Mouse (Mus musculus): ENCODE results near the gene Cldn7. TPM values are rescaled to one million over a fixed set of nuclear protein-coding genes. Genes with fewer than 3 reads are reported as not detected.
"Not testable (repeated sequence)": the region's sequence is repeated elsewhere in the genome, so short reads cannot be mapped to it uniquely, and the experiment has no call there.

Cldn7 gene
- polyA plus RNA-seq, 1 experiment from 2014 or later = 0.33 TPM

GRCm38 (mm10) chr11:70012931-70013330 lies 48.4 kb downstream of the Cldn7 start:
- H3K9me3 ChIP-seq (ENCODE audit: control insufficient read depth, low read length) = no peaks in the 10 kb centered on the region
- no peak overlapping the region for H3K9ac ChIP-seq (ENCODE audit: low read depth, low read length)
- H3K4me1 ChIP-seq (ENCODE audit: control insufficient read depth, insufficient read depth, low read depth, low read length) = peaks cover 15% of the 10 kb centered on the region
- ATAC-seq = no peak
- H3K27me3 ChIP-seq (replicated peaks; ENCODE audit: control insufficient read depth, insufficient read depth, low read length) = no peaks in the 10 kb centered on the region
- H3K27ac ChIP-seq (ENCODE audit: low read depth, low read length) = no peak overlapping the region
- WGBS = 89% methylated on average over 9 of the region's 9 CpGs
- peaks cover 48% of the 10 kb centered on the region for H3K36me3 ChIP-seq (ENCODE audit: control insufficient read depth, insufficient read depth, low read length)
- H3K4me2 ChIP-seq (ENCODE audit: low read length) = no peak overlapping the region
- H3K4me3 ChIP-seq (ENCODE audit: low read length) = no peak overlapping the region

- peaks cover 17% of the 10 kb centered on the region for H3K4me1 ChIP-seq (ENCODE audit: control insufficient read depth, insufficient read depth, low read depth, low read length)
- H3K27ac ChIP-seq (ENCODE audit: low read depth, low read length) = no peak overlapping the region
- no peak overlapping the region for H3K4me3 ChIP-seq (ENCODE audit: low read length)
- no peak overlapping the region for H3K4me2 ChIP-seq (ENCODE audit: low read length)
- WGBS = 74% methylated on average over 3 of the region's 3 CpGs
- H3K9ac ChIP-seq (ENCODE audit: low read depth, low read length) = no peak overlapping the region
- no peak for ATAC-seq
- H3K27me3 ChIP-seq (replicated peaks; ENCODE audit: control insufficient read depth, insufficient read depth, low read length) = no peaks in the 10 kb centered on the region
- H3K36me3 ChIP-seq (ENCODE audit: control insufficient read depth, insufficient read depth, low read length) = peaks cover 43% of the 10 kb centered on the region
- no peaks in the 10 kb centered on the region for H3K9me3 ChIP-seq (ENCODE audit: control insufficient read depth, low read length)
Measured at GRCm38 (mm10) chr11:70013408-70013807, 48.8 kb downstream of the Cldn7 start.

GRCm38 (mm10) chr11:70014051-70014450 lies 49.5 kb downstream of the Cldn7 start:
- Histone ChIP-seq H3K4me1 (ENCODE audit: control insufficient read depth, insufficient read depth, low read depth, low read length) (peaks cover 18% of the 10 kb centered on the region), H3K27ac (ENCODE audit: low read depth, low read length) (no peak overlapping the region), H3K4me2 (ENCODE audit: low read length) (no peak overlapping the region), H3K9ac (ENCODE audit: low read depth, low read length) (no peak overlapping the region), H3K9me3 (ENCODE audit: control insufficient read depth, low read length) (no peaks in the 10 kb centered on the region), H3K4me3 (ENCODE audit: low read length) (no peak overlapping the region), H3K36me3 (ENCODE audit: control insufficient read depth, insufficient read depth, low read length) (peaks cover 37% of the 10 kb centered on the region), H3K27me3 (replicated peaks; ENCODE audit: control insufficient read depth, insufficient read depth, low read length) (no peaks in the 10 kb centered on the region)
- 56% methylated on average over 5 of the region's 5 CpGs for WGBS
- ATAC-seq = no peak

DNA sequence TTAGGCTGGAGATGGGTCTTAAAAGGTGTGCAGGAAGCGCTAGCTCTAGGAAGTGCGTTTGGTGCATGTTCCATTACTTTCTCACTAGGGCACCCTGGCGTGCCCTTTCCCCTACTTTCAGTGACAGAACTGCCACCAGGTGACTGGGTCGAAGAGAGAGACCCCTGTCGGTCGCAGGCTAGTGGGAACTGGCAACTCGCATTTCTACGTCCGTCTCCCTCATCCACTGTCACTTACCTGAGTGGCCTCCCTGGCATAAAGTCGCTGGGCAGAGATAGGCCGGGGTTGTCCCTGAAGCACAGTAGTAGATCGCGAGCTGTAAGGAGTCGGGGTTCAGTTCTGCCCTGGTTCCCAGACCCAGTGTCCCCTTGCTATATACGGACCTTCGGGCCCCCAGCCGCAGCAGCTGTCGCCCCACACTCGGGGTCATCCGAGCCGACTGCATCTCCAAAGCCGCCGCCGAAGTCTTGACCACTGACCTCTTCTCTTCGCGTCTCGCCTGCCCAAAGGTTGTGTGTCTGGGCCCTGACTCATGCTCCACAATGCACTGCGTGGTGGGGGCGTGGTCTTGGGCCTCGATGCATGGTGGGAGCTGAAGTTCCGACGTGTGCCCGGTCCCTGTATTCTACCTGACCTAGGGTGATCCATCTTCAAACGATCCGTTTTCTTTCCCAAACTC lies 50.4 kb downstream of the Cldn7 start, which contains the start of gene Acadvl:
Gene Acadvl, minus strand, starts transcription at position 532 of the 679 bp plus-strand sequence.
- Histone ChIP-seq H3K27me3 (replicated peaks; ENCODE audit: control insufficient read depth, insufficient read depth, low read length) (no peaks in the 10 kb centered on the region), H3K9ac (ENCODE audit: low read depth, low read length) (peak within 1 kb of the TSS; percentile 75), H3K4me3 (ENCODE audit: low read length) (peak within 1 kb of the TSS; percentile 54), H3K9me3 (ENCODE audit: control insufficient read depth, low read length) (no peaks in the 10 kb centered on the region), H3K27ac (ENCODE audit: low read depth, low read length) (peak within 1 kb of the TSS; percentile 75), H3K36me3 (ENCODE audit: control insufficient read depth, insufficient read depth, low read length) (peaks cover 28% of the 10 kb centered on the region), H3K4me2 (ENCODE audit: low read length) (peak within 1 kb of the TSS; percentile 70), H3K4me1 (ENCODE audit: control insufficient read depth, insufficient read depth, low read depth, low read length) (peaks cover 27% of the 10 kb centered on the region)
- WGBS = under 1% methylated on average over 35 of the region's 35 CpGs
- ATAC-seq = peak; percentile 85

DNA sequence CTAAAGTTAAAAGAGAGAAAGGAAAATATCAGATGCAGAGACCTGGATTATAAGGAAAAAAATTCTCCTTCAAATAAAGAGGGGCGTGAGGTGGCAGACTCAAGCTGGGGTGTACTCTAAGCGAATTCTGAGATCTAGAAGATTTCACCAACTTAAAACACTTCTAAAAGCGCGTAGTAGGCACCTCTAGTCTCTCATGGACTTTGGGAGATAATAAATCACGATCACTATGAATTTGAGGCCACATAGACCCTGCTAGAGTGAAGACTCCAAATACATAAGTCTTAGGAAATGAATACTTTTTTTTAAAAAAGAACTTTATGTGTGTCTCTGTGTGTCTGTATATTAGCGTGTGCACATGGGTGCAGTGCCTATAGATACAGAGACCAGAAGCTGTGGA lies 51.1 kb downstream of the Cldn7 start:
- no peak for ATAC-seq
- Histone ChIP-seq H3K4me1 (ENCODE audit: control insufficient read depth, insufficient read depth, low read depth, low read length) (peaks cover 33% of the 10 kb centered on the region), H3K4me2 (ENCODE audit: low read length) (peak overlapping the region; percentile 70), H3K4me3 (ENCODE audit: low read length) (peak overlapping the region; percentile 54), H3K27ac (ENCODE audit: low read depth, low read length) (no peak overlapping the region), H3K9ac (ENCODE audit: low read depth, low read length) (no peak overlapping the region), H3K27me3 (replicated peaks; ENCODE audit: control insufficient read depth, insufficient read depth, low read length) (no peaks in the 10 kb centered on the region), H3K9me3 (ENCODE audit: control insufficient read depth, low read length) (no peaks in the 10 kb centered on the region), H3K36me3 (ENCODE audit: control insufficient read depth, insufficient read depth, low read length) (peaks cover 21% of the 10 kb centered on the region)
- WGBS = 62% methylated on average over 6 of the region's 6 CpGs

DNA sequence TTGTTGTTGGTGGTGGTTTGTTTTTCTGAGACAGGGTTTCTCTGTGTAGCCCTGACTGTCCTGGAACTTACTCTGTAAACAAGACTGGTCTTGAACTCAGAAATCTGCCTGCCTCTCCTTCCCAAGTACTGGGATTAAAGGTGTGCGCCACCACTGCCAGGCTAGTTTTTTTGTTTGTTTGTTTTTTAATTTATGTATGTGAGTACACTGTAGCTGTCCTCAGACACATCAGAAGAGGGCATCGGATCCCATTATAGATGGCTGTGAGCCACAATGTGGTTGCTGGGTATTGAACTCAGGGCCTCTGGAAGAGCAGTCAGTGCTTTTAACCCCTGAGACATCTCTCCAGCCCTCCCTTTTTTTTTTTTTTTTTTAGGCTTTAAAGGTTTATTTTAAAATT lies 51.6 kb downstream of the Cldn7 start:
- not testable (repeated sequence) for H3K27ac ChIP-seq (ENCODE audit: low read depth, low read length); H3K4me3 ChIP-seq (ENCODE audit: low read length); H3K4me2 ChIP-seq (ENCODE audit: low read length); H3K27me3 ChIP-seq (replicated peaks; ENCODE audit: control insufficient read depth, insufficient read depth, low read length); H3K9ac ChIP-seq (ENCODE audit: low read depth, low read length); ATAC-seq; H3K9me3 ChIP-seq (ENCODE audit: control insufficient read depth, low read length)
- 77% methylated on average over 2 of the region's 2 CpGs for WGBS
- Histone ChIP-seq H3K36me3 (ENCODE audit: control insufficient read depth, insufficient read depth, low read length) (peaks cover 17% of the 10 kb centered on the region), H3K4me1 (ENCODE audit: control insufficient read depth, insufficient read depth, low read depth, low read length) (peaks cover 35% of the 10 kb centered on the region)

GRCm38 (mm10) chr11:70016669-70017068 lies 52.1 kb downstream of the Cldn7 start, which contains the start of gene Dlg4:
Gene Dlg4, plus strand, starts transcription at chr11:70016942.
- Histone ChIP-seq H3K27me3 (replicated peaks; ENCODE audit: control insufficient read depth, insufficient read depth, low read length) (no peaks in the 10 kb centered on the region), H3K36me3 (ENCODE audit: control insufficient read depth, insufficient read depth, low read length) (peaks cover 15% of the 10 kb centered on the region), H3K4me2 (ENCODE audit: low read length) (peak within 1 kb of the TSS; percentile 88), H3K9ac (ENCODE audit: low read depth, low read length) (peak within 1 kb of the TSS; percentile 92), H3K9me3 (ENCODE audit: control insufficient read depth, low read length) (no peaks in the 10 kb centered on the region), H3K4me1 (ENCODE audit: control insufficient read depth, insufficient read depth, low read depth, low read length) (peaks cover 35% of the 10 kb centered on the region), H3K4me3 (ENCODE audit: low read length) (peak within 1 kb of the TSS; percentile 77), H3K27ac (ENCODE audit: low read depth, low read length) (peak within 1 kb of the TSS; percentile 96)
- ATAC-seq = no peak
- 79% methylated on average over 3 of the region's 3 CpGs for WGBS

- peak overlapping the region; percentile 96 for H3K27ac ChIP-seq (ENCODE audit: low read depth, low read length)
- peaks cover 39% of the 10 kb centered on the region for H3K4me1 ChIP-seq (ENCODE audit: control insufficient read depth, insufficient read depth, low read depth, low read length)
- no peaks in the 10 kb centered on the region for H3K9me3 ChIP-seq (ENCODE audit: control insufficient read depth, low read length)
- H3K4me2 ChIP-seq (ENCODE audit: low read length) = peak overlapping the region; percentile 88
- ATAC-seq = no peak
- peak overlapping the region; percentile 92 for H3K9ac ChIP-seq (ENCODE audit: low read depth, low read length)
- H3K4me3 ChIP-seq (ENCODE audit: low read length) = peak overlapping the region; percentile 77; the same call in 1 of the 2 replicates
- peaks cover 10% of the 10 kb centered on the region for H3K36me3 ChIP-seq (ENCODE audit: control insufficient read depth, insufficient read depth, low read length)
- WGBS = 43% methylated on average over 7 of the region's 7 CpGs
- H3K27me3 ChIP-seq (replicated peaks; ENCODE audit: control insufficient read depth, insufficient read depth, low read length) = no peaks in the 10 kb centered on the region
Measured at GRCm38 (mm10) chr11:70017199-70017767, 52.7 kb downstream of the Cldn7 start.

Measured in hindbrain, embryonic 16.5 days (tissue).